Mouse (Mus musculus) E14TG2a.4 (cell line): ENCODE results near the gene Ppp2r5a.
A peak's percentile ranks its signal among the peaks of the same experiment; 100 is the strongest.

Experiments
- H3K27me3 ChIP-seq: 2 replicates; pipeline ENCODE4 v1.6.1; 2014; ENCODE audit warnings: low read length, control low read depth; ENCODE audit not compliant: insufficient read depth
- H3K36me3 ChIP-seq: 2 replicates; pipeline ENCODE4 v1.6.1; 2014; ENCODE audit warnings: low read length, control low read depth; ENCODE audit not compliant: insufficient read depth
- H3K4me1 ChIP-seq: replicated peaks from 2 replicates; pipeline ENCODE4 v1.6.1; 2014; ENCODE audit warnings: low read depth, low read length, control low read depth
- H3K4me3 ChIP-seq: replicated peaks from 2 replicates; pipeline ENCODE4 v1.5.1; 2014; ENCODE audit warnings: mild to moderate bottlenecking, low read length
- H3K9me3 ChIP-seq: 2 replicates; pipeline ENCODE4 v1.6.1; 2014; ENCODE audit warnings: low read length, control low read depth
- CTCF ChIP-seq: conservative IDR thresholded peaks from 2 replicates; pipeline ENCODE4 v1.5.1; 2014; ENCODE audit warnings: low read length
- NANOG ChIP-seq: IDR thresholded peaks from 2 replicates; pipeline ENCODE4 v1.6.1; 2014; ENCODE audit warnings: borderline replicate concordance, low read length, mixed read lengths
- POU5F1 ChIP-seq: IDR thresholded peaks from 2 replicates; pipeline ENCODE4 v1.6.1; 2014; ENCODE audit warnings: low read length, borderline replicate concordance

Ppp2r5a gene

DNA sequence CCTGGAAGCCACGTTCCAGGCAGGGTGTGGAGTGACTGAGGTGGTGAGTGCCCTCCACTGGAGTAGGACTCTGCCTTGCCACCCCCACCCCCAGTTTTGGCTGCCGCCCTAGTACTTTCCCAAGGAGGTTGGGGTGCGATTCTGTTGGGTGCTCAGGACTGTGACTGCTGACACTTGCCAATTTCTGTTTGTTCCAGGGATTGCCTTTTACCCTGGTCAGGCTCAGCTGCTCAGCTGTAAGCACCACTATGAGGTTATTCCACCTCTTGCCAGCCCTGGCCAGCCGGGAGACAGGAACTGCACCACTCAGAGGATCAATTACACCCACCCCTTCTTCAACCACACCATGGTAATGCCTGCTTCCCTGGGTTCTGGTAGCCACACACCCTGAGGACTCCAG, 62.5 kb downstream of the Ppp2r5a start:
- peaks cover 6% of the 10 kb centered on the region; the same call in 1 of the 2 replicates for H3K9me3 ChIP-seq
- no peaks in the 10 kb centered on the region for H3K4me1 ChIP-seq
- peaks cover 50% of the 10 kb centered on the region for H3K36me3 ChIP-seq
- no peaks in the 10 kb centered on the region for H3K27me3 ChIP-seq
- H3K4me3 ChIP-seq: no peak overlapping the region
- no peak for TF ChIP-seq CTCF
- TF ChIP-seq NANOG: no peak
- no peak for TF ChIP-seq POU5F1

DNA sequence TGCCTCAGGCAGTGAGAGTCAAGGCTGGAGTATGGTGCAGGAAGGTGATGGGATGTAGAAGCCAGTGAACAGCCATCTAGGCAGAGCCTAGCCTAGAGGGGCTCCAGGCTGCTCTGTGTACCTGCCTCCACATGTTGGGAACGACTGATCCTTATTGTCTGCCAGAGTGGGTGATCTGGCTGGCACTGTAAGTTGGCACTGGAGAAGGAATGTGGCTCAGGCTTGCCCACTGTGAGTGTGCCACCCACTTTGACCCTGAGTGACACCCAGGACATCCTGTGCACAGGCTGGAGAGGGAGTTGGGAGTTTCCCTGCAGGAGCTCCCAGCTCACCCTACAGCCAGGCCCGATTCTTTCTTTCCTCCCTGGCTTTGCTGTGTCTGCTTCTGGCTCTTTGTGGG, 63.2 kb downstream of the Ppp2r5a start:
- Histone ChIP-seq H3K4me1 (no peaks in the 10 kb centered on the region), H3K27me3 (no peaks in the 10 kb centered on the region), H3K4me3 (no peak overlapping the region), H3K36me3 (peaks cover 50% of the 10 kb centered on the region), H3K9me3 (peaks cover 6% of the 10 kb centered on the region; the same call in 1 of the 2 replicates)
- TF ChIP-seq CTCF (no peak), POU5F1 (no peak), NANOG (no peak)

- Histone ChIP-seq H3K27me3 (no peaks in the 10 kb centered on the region), H3K4me3 (no peak overlapping the region), H3K9me3 (no peaks in the 10 kb centered on the region), H3K36me3 (peaks cover 9% of the 10 kb centered on the region), H3K4me1 (0 out of 2 replicates have a peak, but pooled peaks cover 4% of the 10 kb centered on the region)
- TF ChIP-seq POU5F1: no peak
- no peak for TF ChIP-seq NANOG
- TF ChIP-seq CTCF: no peak
Observed at GRCm38 (mm10) chr1:191334500-191334899, 68.6 kb downstream of the Ppp2r5a start.

GRCm38 (mm10) chr1:191330356-191330755, 72.7 kb downstream of the Ppp2r5a start:
- H3K36me3 ChIP-seq: peaks cover 8% of the 10 kb centered on the region; the same call in 1 of the 2 replicates
- no peaks in the 10 kb centered on the region for H3K9me3 ChIP-seq
- H3K27me3 ChIP-seq: peaks cover 27% of the 10 kb centered on the region
- no peak overlapping the region for H3K4me3 ChIP-seq
- peaks cover 20% of the 10 kb centered on the region for H3K4me1 ChIP-seq
- TF ChIP-seq NANOG (no peak), POU5F1 (no peak), CTCF (no peak)

DNA sequence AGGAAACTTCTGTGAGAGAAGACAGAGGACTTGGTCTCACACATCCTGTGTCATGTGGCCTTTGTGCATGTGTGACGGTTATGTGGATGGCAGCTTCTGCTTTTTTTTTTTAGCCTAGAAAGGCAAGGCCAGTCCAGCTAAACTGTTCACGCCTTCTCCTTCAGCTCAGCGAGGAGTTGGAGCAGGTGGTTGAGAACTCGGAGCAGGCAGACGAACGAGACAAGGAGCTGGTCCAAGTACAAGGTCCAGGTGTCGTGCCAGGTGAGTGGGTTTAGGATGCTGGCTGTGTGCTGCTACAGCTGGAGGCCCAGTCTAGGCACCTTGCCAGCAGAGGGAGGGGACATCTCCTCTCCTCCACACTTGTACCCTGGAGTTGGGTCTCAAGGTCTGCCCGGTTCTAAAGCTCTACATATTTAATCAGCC, 75.0 kb downstream of the Ppp2r5a start:
- Histone ChIP-seq H3K36me3 (peaks cover 8% of the 10 kb centered on the region; the same call in 1 of the 2 replicates), H3K27me3 (peaks cover 46% of the 10 kb centered on the region), H3K4me1 (peaks cover 22% of the 10 kb centered on the region), H3K4me3 (no peak overlapping the region), H3K9me3 (no peaks in the 10 kb centered on the region)
- TF ChIP-seq NANOG: no peak
- no peak for TF ChIP-seq CTCF
- no peak for TF ChIP-seq POU5F1

- Histone ChIP-seq H3K36me3 (peaks cover 8% of the 10 kb centered on the region; the same call in 1 of the 2 replicates), H3K4me3 (no peak overlapping the region), H3K27me3 (peaks cover 51% of the 10 kb centered on the region), H3K9me3 (no peaks in the 10 kb centered on the region), H3K4me1 (peaks cover 22% of the 10 kb centered on the region)
- TF ChIP-seq NANOG (no peak), CTCF (no peak), POU5F1 (no peak)
Observed at GRCm38 (mm10) chr1:191327258-191327657, 75.8 kb downstream of the Ppp2r5a start.

DNA sequence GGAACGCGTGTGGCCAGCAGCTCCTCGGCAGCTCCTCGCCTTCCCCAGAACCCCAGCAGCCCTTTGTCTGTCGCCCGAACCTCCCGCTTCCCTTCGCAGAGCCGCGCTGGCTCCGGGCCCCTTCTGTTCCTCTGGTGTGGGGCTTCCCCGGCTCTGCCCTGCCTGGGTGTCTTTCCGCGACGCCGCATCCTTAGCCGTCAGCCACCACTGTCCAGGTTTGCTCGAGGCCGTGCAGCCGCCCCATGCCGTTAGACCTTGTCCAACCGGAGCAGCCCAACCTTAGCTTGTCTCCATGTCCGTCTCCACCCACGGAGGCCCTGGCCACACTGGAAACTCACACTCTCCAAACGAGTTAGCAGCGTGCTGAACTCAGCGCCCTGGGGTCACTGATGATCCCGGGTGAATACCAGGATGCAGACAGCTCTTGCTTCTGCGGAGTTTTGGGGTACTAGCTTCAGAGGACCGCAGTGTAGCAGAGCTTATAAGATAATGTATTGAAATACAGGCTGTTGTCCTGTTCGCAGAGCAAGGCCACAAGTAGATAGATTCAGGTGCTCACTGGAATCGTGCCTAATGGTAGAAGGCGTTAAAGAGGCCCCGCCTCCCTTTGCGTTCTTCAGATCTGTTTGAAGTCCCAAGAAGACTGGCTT, 76.7 kb downstream of the Ppp2r5a start:
- TF ChIP-seq NANOG (no peak), POU5F1 (no peak), CTCF (no peak)
- Histone ChIP-seq H3K27me3 (peaks cover 51% of the 10 kb centered on the region), H3K9me3 (no peaks in the 10 kb centered on the region)

GRCm38 (mm10) chr1:191325726-191326232, 77.3 kb downstream of the Ppp2r5a start, which contains the start of gene Tmem206:
Tmem206 (plus strand) TSS chr1:191325912.
- Histone ChIP-seq H3K4me1 (peaks cover 22% of the 10 kb centered on the region), H3K36me3 (peaks cover 8% of the 10 kb centered on the region; the same call in 1 of the 2 replicates), H3K4me3 (peak within 1 kb of the TSS; percentile 92), H3K9me3 (no peaks in the 10 kb centered on the region), H3K27me3 (peaks cover 51% of the 10 kb centered on the region)
- TF ChIP-seq POU5F1 (no peak), CTCF (no peak), NANOG (no peak)

More for the DNA sequence above, 76.7 kb downstream of the Ppp2r5a start:
- Histone ChIP-seq H3K4me3 (peak overlapping the region; percentile 92), H3K36me3 (peaks cover 8% of the 10 kb centered on the region; the same call in 1 of the 2 replicates), H3K4me1 (peaks cover 22% of the 10 kb centered on the region)
